Mouse (Mus musculus): ENCODE results near the gene Gm20532. TPM values are rescaled to one million over a fixed set of nuclear protein-coding genes. Genes with fewer than 3 reads are reported as not detected.

Gene Gm20532
- polyA plus RNA-seq, 1 experiment from 2014 or later, result not detected

- Histone ChIP-seq H3K27me3 (ENCODE audit: control insufficient read depth, insufficient read depth, low read depth, low read length) (no peaks in the 10 kb centered on the region), H3K27ac (ENCODE audit: low read length) (no peak overlapping the region), H3K9ac (ENCODE audit: low read length) (no peak overlapping the region), H3K36me3 (ENCODE audit: control insufficient read depth, insufficient read depth, low read length) (no peaks in the 10 kb centered on the region), H3K4me2 (ENCODE audit: low read depth, low read length) (no peak overlapping the region), H3K4me1 (replicated peaks; ENCODE audit: control insufficient read depth, insufficient read depth, low read length) (peaks cover 32% of the 10 kb centered on the region), H3K9me3 (ENCODE audit: control insufficient read depth, low read length) (no peaks in the 10 kb centered on the region), H3K4me3 (ENCODE audit: low read length) (no peak overlapping the region)
- ATAC-seq (ENCODE audit: low read depth), result no peak
- WGBS, result 85% methylated on average over 7 of the region's 8 CpGs
Measured at GRCm38 (mm10) chr2:26605331-26605730, 18.9 kb downstream of the Gm20532 start.

DNA sequence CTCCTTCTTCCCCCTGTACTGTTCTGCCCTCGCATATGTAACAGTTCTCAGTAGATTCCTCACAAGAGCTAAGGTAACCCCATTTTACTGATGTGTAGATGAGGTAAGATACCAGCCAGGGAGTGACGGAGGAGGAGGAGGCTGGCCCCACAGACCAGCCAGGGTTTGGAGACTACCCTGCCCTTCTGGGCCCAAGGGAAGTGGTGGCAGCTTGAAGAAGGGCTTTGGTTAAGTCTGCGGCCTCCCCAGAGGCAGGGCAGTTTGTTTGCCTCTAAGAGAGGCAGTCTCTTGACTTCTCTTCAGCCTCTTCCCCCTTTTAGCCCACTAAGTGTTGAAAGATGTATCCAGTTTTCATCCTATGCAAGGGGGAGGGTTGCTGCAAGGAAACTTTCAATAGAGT, 20.1 kb downstream of the Gm20532 start:
- WGBS, result 43% methylated on average over 3 of the region's 3 CpGs
- Histone ChIP-seq H3K4me1 (replicated peaks; ENCODE audit: control insufficient read depth, insufficient read depth, low read length) (peaks cover 32% of the 10 kb centered on the region), H3K27me3 (ENCODE audit: control insufficient read depth, insufficient read depth, low read depth, low read length) (no peaks in the 10 kb centered on the region), H3K4me2 (ENCODE audit: low read depth, low read length) (no peak overlapping the region; the same call in 1 of the 2 replicates), H3K36me3 (ENCODE audit: control insufficient read depth, insufficient read depth, low read length) (no peaks in the 10 kb centered on the region), H3K27ac (ENCODE audit: low read length) (peak overlapping the region; percentile 79), H3K9me3 (ENCODE audit: control insufficient read depth, low read length) (no peaks in the 10 kb centered on the region), H3K9ac (ENCODE audit: low read length) (peak overlapping the region; percentile 27; the same call in 1 of the 2 replicates), H3K4me3 (ENCODE audit: low read length) (no peak overlapping the region)
- ATAC-seq (ENCODE audit: low read depth), result no peak

GRCm38 (mm10) chr2:26607056-26607910, 20.8 kb downstream of the Gm20532 start:
- Histone ChIP-seq H3K27ac (ENCODE audit: low read length) (peak overlapping the region; percentile 79), H3K4me3 (ENCODE audit: low read length) (no peak overlapping the region), H3K4me2 (ENCODE audit: low read depth, low read length) (no peak overlapping the region), H3K4me1 (replicated peaks; ENCODE audit: control insufficient read depth, insufficient read depth, low read length) (peaks cover 32% of the 10 kb centered on the region), H3K9ac (ENCODE audit: low read length) (peak overlapping the region; percentile 2; the same call in 1 of the 2 replicates), H3K9me3 (ENCODE audit: control insufficient read depth, low read length) (no peaks in the 10 kb centered on the region), H3K27me3 (ENCODE audit: control insufficient read depth, insufficient read depth, low read depth, low read length) (no peaks in the 10 kb centered on the region), H3K36me3 (ENCODE audit: control insufficient read depth, insufficient read depth, low read length) (no peaks in the 10 kb centered on the region)
- ATAC-seq (ENCODE audit: low read depth), result peak; percentile 50
- WGBS, result 32% methylated on average over 6 of the region's 6 CpGs

GRCm38 (mm10) chr2:26608781-26609180, 22.3 kb downstream of the Gm20532 start:
- H3K4me1 ChIP-seq (replicated peaks; ENCODE audit: control insufficient read depth, insufficient read depth, low read length), result peaks cover 21% of the 10 kb centered on the region
- no peak overlapping the region for H3K27ac ChIP-seq (ENCODE audit: low read length)
- H3K9ac ChIP-seq (ENCODE audit: low read length), result no peak overlapping the region
- H3K27me3 ChIP-seq (ENCODE audit: control insufficient read depth, insufficient read depth, low read depth, low read length), result no peaks in the 10 kb centered on the region
- no peaks in the 10 kb centered on the region for H3K9me3 ChIP-seq (ENCODE audit: control insufficient read depth, low read length)
- H3K36me3 ChIP-seq (ENCODE audit: control insufficient read depth, insufficient read depth, low read length), result no peaks in the 10 kb centered on the region
- ATAC-seq (ENCODE audit: low read depth), result no peak
- no peak overlapping the region for H3K4me3 ChIP-seq (ENCODE audit: low read length)
- no peak overlapping the region for H3K4me2 ChIP-seq (ENCODE audit: low read depth, low read length)

- H3K4me3 ChIP-seq (ENCODE audit: low read length), result no peak overlapping the region
- no peak for ATAC-seq (ENCODE audit: low read depth)
- H3K9ac ChIP-seq (ENCODE audit: low read length), result no peak overlapping the region
- H3K4me2 ChIP-seq (ENCODE audit: low read depth, low read length), result no peak overlapping the region
- no peaks in the 10 kb centered on the region for H3K36me3 ChIP-seq (ENCODE audit: control insufficient read depth, insufficient read depth, low read length)
- no peaks in the 10 kb centered on the region for H3K9me3 ChIP-seq (ENCODE audit: control insufficient read depth, low read length)
- no peak overlapping the region for H3K27ac ChIP-seq (ENCODE audit: low read length)
- peaks cover 21% of the 10 kb centered on the region for H3K4me1 ChIP-seq (replicated peaks; ENCODE audit: control insufficient read depth, insufficient read depth, low read length)
- H3K27me3 ChIP-seq (ENCODE audit: control insufficient read depth, insufficient read depth, low read depth, low read length), result no peaks in the 10 kb centered on the region
Measured at GRCm38 (mm10) chr2:26609261-26609661, 22.8 kb downstream of the Gm20532 start.

GRCm38 (mm10) chr2:26610526-26610925, 24.1 kb downstream of the Gm20532 start:
- Histone ChIP-seq H3K27ac (ENCODE audit: low read length) (no peak overlapping the region), H3K27me3 (ENCODE audit: control insufficient read depth, insufficient read depth, low read depth, low read length) (no peaks in the 10 kb centered on the region), H3K4me3 (ENCODE audit: low read length) (no peak overlapping the region), H3K9ac (ENCODE audit: low read length) (no peak overlapping the region), H3K4me2 (ENCODE audit: low read depth, low read length) (no peak overlapping the region), H3K9me3 (ENCODE audit: control insufficient read depth, low read length) (no peaks in the 10 kb centered on the region), H3K4me1 (replicated peaks; ENCODE audit: control insufficient read depth, insufficient read depth, low read length) (peaks cover 18% of the 10 kb centered on the region), H3K36me3 (ENCODE audit: control insufficient read depth, insufficient read depth, low read length) (no peaks in the 10 kb centered on the region)
- WGBS, result 65% methylated on average over 3 of the region's 3 CpGs
- ATAC-seq (ENCODE audit: low read depth), result no peak

GRCm38 (mm10) chr2:26611054-26611453, 24.6 kb downstream of the Gm20532 start:
- Histone ChIP-seq H3K27ac (ENCODE audit: low read length) (no peak overlapping the region), H3K4me3 (ENCODE audit: low read length) (no peak overlapping the region), H3K27me3 (ENCODE audit: control insufficient read depth, insufficient read depth, low read depth, low read length) (no peaks in the 10 kb centered on the region), H3K9ac (ENCODE audit: low read length) (no peak overlapping the region), H3K4me2 (ENCODE audit: low read depth, low read length) (no peak overlapping the region), H3K4me1 (replicated peaks; ENCODE audit: control insufficient read depth, insufficient read depth, low read length) (peaks cover 17% of the 10 kb centered on the region), H3K9me3 (ENCODE audit: control insufficient read depth, low read length) (no peaks in the 10 kb centered on the region), H3K36me3 (ENCODE audit: control insufficient read depth, insufficient read depth, low read length) (no peaks in the 10 kb centered on the region)
- no peak for ATAC-seq (ENCODE audit: low read depth)

GRCm38 (mm10) chr2:26611896-26612295, 25.5 kb downstream of the Gm20532 start:
- H3K4me1 ChIP-seq (replicated peaks; ENCODE audit: control insufficient read depth, insufficient read depth, low read length), result peaks cover 9% of the 10 kb centered on the region
- H3K9me3 ChIP-seq (ENCODE audit: control insufficient read depth, low read length), result no peaks in the 10 kb centered on the region
- no peak overlapping the region for H3K27ac ChIP-seq (ENCODE audit: low read length)
- no peak for ATAC-seq (ENCODE audit: low read depth)
- no peak overlapping the region for H3K4me2 ChIP-seq (ENCODE audit: low read depth, low read length)
- no peaks in the 10 kb centered on the region for H3K36me3 ChIP-seq (ENCODE audit: control insufficient read depth, insufficient read depth, low read length)
- H3K4me3 ChIP-seq (ENCODE audit: low read length), result no peak overlapping the region
- no peaks in the 10 kb centered on the region for H3K27me3 ChIP-seq (ENCODE audit: control insufficient read depth, insufficient read depth, low read depth, low read length)
- H3K9ac ChIP-seq (ENCODE audit: low read length), result no peak overlapping the region

DNA sequence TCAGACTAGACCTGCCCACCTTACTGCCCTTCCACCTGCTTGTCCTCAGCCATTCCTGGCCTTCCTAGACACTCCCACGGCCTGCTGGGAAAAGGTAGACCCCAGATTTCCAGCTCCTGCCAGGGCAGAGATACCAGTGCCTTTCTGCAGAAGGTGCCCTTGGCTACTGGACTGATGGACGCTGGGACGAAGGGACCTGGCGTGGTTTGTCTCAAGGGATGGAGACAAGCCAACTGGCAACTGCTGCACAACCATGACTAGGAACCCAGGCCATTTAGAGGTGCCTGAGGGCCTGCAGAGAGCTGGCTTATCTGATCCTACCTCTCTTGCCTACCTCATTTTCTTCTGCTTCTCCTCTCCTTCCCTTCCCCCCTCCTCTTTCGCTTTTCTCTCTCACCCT, 28.5 kb downstream of the Gm20532 start:
- no peak overlapping the region for H3K27ac ChIP-seq (ENCODE audit: low read length)
- WGBS, result 69% methylated on average over 5 of the region's 5 CpGs
- H3K9ac ChIP-seq (ENCODE audit: low read length), result no peak overlapping the region

More for the DNA sequence above, 28.5 kb downstream of the Gm20532 start:
- no peaks in the 10 kb centered on the region; the same call in 1 of the 2 replicates for H3K4me1 ChIP-seq (replicated peaks; ENCODE audit: control insufficient read depth, insufficient read depth, low read length)
- ATAC-seq (ENCODE audit: low read depth), result no peak
- no peaks in the 10 kb centered on the region for H3K36me3 ChIP-seq (ENCODE audit: control insufficient read depth, insufficient read depth, low read length)
- H3K27me3 ChIP-seq (ENCODE audit: control insufficient read depth, insufficient read depth, low read depth, low read length), result no peaks in the 10 kb centered on the region
- no peak overlapping the region for H3K4me3 ChIP-seq (ENCODE audit: low read length)
- H3K4me2 ChIP-seq (ENCODE audit: low read depth, low read length), result no peak overlapping the region
- no peaks in the 10 kb centered on the region for H3K9me3 ChIP-seq (ENCODE audit: control insufficient read depth, low read length)
